ENCODE assay signal across 18 mouse cellular contexts in the genomic region with DNA sequence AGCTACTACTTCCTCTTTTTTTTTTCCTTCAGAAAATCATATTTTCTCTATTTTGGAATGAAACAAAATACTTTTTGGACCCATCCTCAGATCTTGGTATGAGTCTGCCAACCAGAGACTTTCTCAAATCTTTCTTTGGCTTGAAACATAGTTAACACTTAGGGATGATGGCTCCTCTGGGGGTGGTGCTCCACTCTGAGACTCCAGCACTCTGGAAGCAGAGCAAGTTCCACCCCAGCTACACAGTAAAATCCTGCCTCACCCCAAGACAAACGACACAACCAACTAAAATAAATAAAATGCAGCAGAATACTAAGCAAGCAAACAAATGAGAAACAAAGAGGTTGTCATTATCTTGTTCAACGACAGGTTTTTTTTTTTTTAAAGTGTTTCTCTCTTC.
"Had no signal": no experiment of that assay in that cellular context is flagged by ENCODE, and none has a peak within 500 bp of the region (broad histone marks: within the 10 kb centered on the region; RNA-seq: fewer than 3 reads in every experiment).

No protein-coding gene starts in this region.

- H3K36me3 ChIP-seq: midbrain, embryonic 10.5 days; midbrain, embryonic 12.5 days; neural tube, embryonic 13.5 days had no signal

- H3K9me3 ChIP-seq: midbrain, embryonic 10.5 days; midbrain, embryonic 12.5 days; neural tube, embryonic 15.5 days had no signal

- ATAC-seq: midbrain, embryonic 16.5 days had no signal

- H3K4me3 ChIP-seq: midbrain, embryonic 10.5 days; midbrain, embryonic 12.5 days; myocyte; neural tube, embryonic 13.5 days; neural tube, embryonic 15.5 days had no signal

- H3K27ac ChIP-seq: midbrain, embryonic 12.5 days; neural tube, embryonic 13.5 days; neural tube, embryonic 15.5 days had no signal

- H3K27me3 ChIP-seq: midbrain, embryonic 12.5 days; neural tube, embryonic 13.5 days; neural tube, embryonic 15.5 days had no signal

- H3K9ac ChIP-seq: lung, embryonic 14.5 days; midbrain, embryonic 12.5 days; neural tube, embryonic 13.5 days; neural tube, embryonic 15.5 days had no signal

- DNase-seq: lung, embryonic 14.5 days; lung, postnatal 10 days; lung, postnatal 4 days; midbrain, embryonic 14.5 days; retina, postnatal 1 day; right cerebral cortex, adult 18-20 months; right cerebral cortex, postnatal 25 days; right cerebral cortex, postnatal 4 days; spleen, adult 18-20 months; thymus, adult 18-20 months; thymus, postnatal 14 days; thymus, postnatal 36 days had no signal

- H3K4me2 ChIP-seq: lung, embryonic 14.5 days; midbrain, embryonic 12.5 days; neural tube, embryonic 13.5 days; neural tube, embryonic 15.5 days had no signal
